In the genomic region with DNA sequence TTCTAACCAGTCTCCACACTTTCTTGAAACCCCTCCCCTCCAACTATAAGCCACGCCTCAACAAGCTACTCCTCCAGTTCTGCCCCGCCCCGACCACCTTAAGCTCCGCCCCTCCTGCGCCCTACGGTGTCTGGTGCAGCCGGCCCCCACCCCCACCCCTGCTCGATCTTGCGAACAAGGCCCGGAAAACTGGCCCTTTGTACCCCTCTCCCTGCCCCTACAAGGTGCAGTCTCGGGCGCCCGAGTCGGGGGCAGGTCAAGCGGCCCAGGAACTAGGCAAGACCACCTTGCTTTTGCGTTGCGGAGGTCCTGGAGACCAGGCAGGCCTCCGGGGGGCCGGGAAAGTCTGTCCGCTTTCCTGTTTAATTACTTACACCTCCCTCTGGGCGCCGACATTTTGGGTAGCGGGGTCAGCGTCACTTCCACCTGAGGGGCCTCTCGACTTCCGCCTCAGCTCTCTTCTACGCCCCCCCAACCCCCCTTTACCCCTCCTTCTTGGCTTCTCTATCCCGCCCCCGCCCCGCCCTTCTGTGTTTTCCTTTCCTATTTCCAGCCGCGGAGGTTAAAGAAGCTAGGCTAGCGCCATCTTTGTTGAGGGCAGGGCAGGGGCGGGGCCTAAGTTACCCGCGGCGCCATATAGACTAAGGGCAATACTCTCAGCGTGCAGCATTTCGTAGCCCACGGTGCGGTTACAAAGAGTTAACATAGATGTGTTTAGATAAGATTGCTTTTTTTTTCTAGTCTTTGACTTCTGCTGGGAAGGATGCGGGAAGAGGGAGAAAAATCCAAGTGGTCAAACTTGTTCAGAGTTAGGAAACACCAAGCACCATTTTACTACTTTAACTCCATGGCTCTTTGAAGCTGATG, we compare ENCODE assay signal across 7 mouse cellular contexts. TPM values are rescaled to one million over a fixed set of nuclear protein-coding genes. Genes with fewer than 3 reads are reported as not detected.
DNase-seq lines count a peak whose midpoint lies in the region; ATAC-seq and TF ChIP-seq lines count a peak whose summit lies in the region.

A gene (plus strand): TSS at position 165 of the 867 bp plus-strand sequence.
A gene (minus strand): TSS at position 447 of the 867 bp plus-strand sequence.

- peak; percentile 98 for DNase-seq in adrenal gland, postnatal 10 days
- peak; percentile 98 for DNase-seq in embryonic facial prominence, embryonic 10.5 days (ENCODE audit: low spot score)
- DNase-seq in gonadal fat pad, adult 2 months (ENCODE audit: low read depth), result no peak
- DNase-seq in left cerebral cortex, postnatal 4 days, result peak; percentile 97

- no peaks in the 10 kb centered on the region for H3K27me3 ChIP-seq in embryonic facial prominence, embryonic 10.5 days (replicated peaks; ENCODE audit: low read depth, poor library complexity, severe bottlenecking)
- H3K27me3 ChIP-seq in intestine, postnatal 0 days (replicated peaks; ENCODE audit: control insufficient read depth, insufficient read depth, low read length), result no peaks in the 10 kb centered on the region
- no peaks in the 10 kb centered on the region for H3K27me3 ChIP-seq in midbrain, embryonic 12.5 days
- H3K27me3 ChIP-seq in small intestine, adult 2 months (ENCODE audit: control insufficient read depth, insufficient read depth, low read length), result no peaks in the 10 kb centered on the region

- WGBS in embryonic facial prominence, embryonic 10.5 days, result under 1% methylated on average over 42 of the region's 42 CpGs
- under 1% methylated on average over 42 of the region's 42 CpGs for WGBS in intestine, postnatal 0 days
- under 1% methylated on average over 38 of the region's 42 CpGs for WGBS in midbrain, embryonic 12.5 days
- under 1% methylated on average over 42 of the region's 42 CpGs for WGBS in small intestine, adult 2 months

- H3K27ac ChIP-seq in embryonic facial prominence, embryonic 10.5 days (replicated peaks), result peak within 1 kb of the TSS; percentile 98
- H3K27ac ChIP-seq in intestine, postnatal 0 days (ENCODE audit: low read depth, low read length), result peak within 1 kb of the TSS; percentile 100
- H3K27ac ChIP-seq in midbrain, embryonic 12.5 days (replicated peaks), result peak within 1 kb of the TSS; percentile 96
- peak within 1 kb of the TSS; percentile 99 for H3K27ac ChIP-seq in small intestine, adult 2 months (ENCODE audit: insufficient read depth, low read depth, low read length)

- ATAC-seq in intestine, postnatal 0 days, result peak; percentile 83
- peak; percentile 82 for ATAC-seq in midbrain, embryonic 12.5 days (ENCODE audit: low FRiP score, low read depth)

- peaks cover 15% of the 10 kb centered on the region for H3K4me1 ChIP-seq in embryonic facial prominence, embryonic 10.5 days
- H3K4me1 ChIP-seq in intestine, postnatal 0 days (replicated peaks; ENCODE audit: control insufficient read depth, insufficient read depth, low read length), result peaks cover 3% of the 10 kb centered on the region; the same call in 1 of the 2 replicates
- peaks cover 10% of the 10 kb centered on the region for H3K4me1 ChIP-seq in midbrain, embryonic 12.5 days
- H3K4me1 ChIP-seq in small intestine, adult 2 months (ENCODE audit: control insufficient read depth, insufficient read depth, insufficient read length, low read length), result peaks cover 3% of the 10 kb centered on the region; the same call in 1 of the 2 replicates

- intact Hi-C loops in left cerebral cortex, postnatal 4 days (cut with DNase I), result loop anchor here (5.0 kb wide), 1 partner anchor 38 kb away; a partner anchor contains a TSS

- H3K4me2 ChIP-seq in intestine, postnatal 0 days (replicated peaks; ENCODE audit: low read depth), result peak within 1 kb of the TSS; percentile 82
- peak within 1 kb of the TSS; percentile 55 for H3K4me2 ChIP-seq in midbrain, embryonic 12.5 days (replicated peaks)

- peak; percentile 51; the same call in 1 of the 2 replicates for TF ChIP-seq POLR2A in small intestine, adult 2 months (IDR thresholded peaks at IDR 0.05; ENCODE audit: low read depth, low read length)

- H3K36me3 ChIP-seq in embryonic facial prominence, embryonic 10.5 days (replicated peaks), result peaks cover 52% of the 10 kb centered on the region
- H3K36me3 ChIP-seq in intestine, postnatal 0 days (ENCODE audit: control insufficient read depth, insufficient read depth), result peaks cover 44% of the 10 kb centered on the region
- H3K36me3 ChIP-seq in midbrain, embryonic 12.5 days, result peaks cover 38% of the 10 kb centered on the region
- peaks cover 37% of the 10 kb centered on the region for H3K36me3 ChIP-seq in small intestine, adult 2 months (ENCODE audit: control insufficient read depth, insufficient read depth, low read length)

- peak within 1 kb of the TSS; percentile 76 for H3K4me3 ChIP-seq in embryonic facial prominence, embryonic 10.5 days
- H3K4me3 ChIP-seq in intestine, postnatal 0 days (ENCODE audit: low read depth, low read length), result peak within 1 kb of the TSS; percentile 60
- H3K4me3 ChIP-seq in midbrain, embryonic 12.5 days, result peak within 1 kb of the TSS; percentile 72
- peak within 1 kb of the TSS; percentile 98 for H3K4me3 ChIP-seq in small intestine, adult 2 months (ENCODE audit: low read depth, low read length)

- H3K9ac ChIP-seq in intestine, postnatal 0 days (ENCODE audit: low read depth, low read length), result peak within 1 kb of the TSS; percentile 83
- peak within 1 kb of the TSS; percentile 88 for H3K9ac ChIP-seq in midbrain, embryonic 12.5 days (replicated peaks)

- peaks cover 7% of the 10 kb centered on the region; the same call in 1 of the 2 replicates for H3K9me3 ChIP-seq in embryonic facial prominence, embryonic 10.5 days
- H3K9me3 ChIP-seq in intestine, postnatal 0 days (ENCODE audit: control insufficient read depth), result no peaks in the 10 kb centered on the region
- no peaks in the 10 kb centered on the region for H3K9me3 ChIP-seq in midbrain, embryonic 12.5 days

- no peak for TF ChIP-seq CTCF in intestine, postnatal 0 days (IDR thresholded peaks at IDR 0.05; ENCODE audit: low read depth)
- no peak for TF ChIP-seq CTCF in small intestine, adult 2 months (IDR thresholded peaks at IDR 0.05; ENCODE audit: extremely low read depth, insufficient read length, insufficient replicate concordance, low read depth, low read length)

RNA-seq across cellular contexts. Expression of the first gene that starts in this region (rescaled TPM):
- 10 to 100 TPM; 12.6 to 13.2 TPM for total RNA-seq in adrenal gland, postnatal 10 days (2021)
- polyA plus RNA-seq in embryonic facial prominence, embryonic 10.5 days (2016; fragmentation: Nextera tagmentation; extraction: Ambion mirVana), result 7.8 and 8.0 TPM in 2 replicates
- polyA plus RNA-seq in gonadal fat pad, adult 2 months (2012; rRNA removed), result 24.1 and 28.6 TPM in 2 replicates
- polyA plus RNA-seq in intestine, postnatal 0 days (2015; fragmentation: Nextera tagmentation; extraction: Ambion mirVana), result 21.9 and 22.6 TPM in 2 replicates
- total RNA-seq in left cerebral cortex, postnatal 4 days (2021), result 1 to 10 TPM; 3.9 to 5.0 TPM
- polyA plus RNA-seq in midbrain, embryonic 12.5 days (2016; fragmentation: Nextera tagmentation; extraction: Ambion mirVana), result 7.5 and 9.3 TPM in 2 replicates
- polyA plus RNA-seq in small intestine, adult 2 months (2012; rRNA removed), result 25.2 and 51.0 TPM in 2 replicates

RNA-seq across cellular contexts. Expression of the second gene that starts in this region (rescaled TPM):
- total RNA-seq in adrenal gland, postnatal 10 days (2021), result 10 to 100 TPM; 24.4 to 27.7 TPM
- polyA plus RNA-seq in embryonic facial prominence, embryonic 10.5 days (2016; fragmentation: Nextera tagmentation; extraction: Ambion mirVana), result 55.6 and 56.5 TPM in 2 replicates
- 25.6 and 26.5 TPM in 2 replicates for polyA plus RNA-seq in gonadal fat pad, adult 2 months (2012; rRNA removed)
- 15.5 and 16.1 TPM in 2 replicates for polyA plus RNA-seq in intestine, postnatal 0 days (2015; fragmentation: Nextera tagmentation; extraction: Ambion mirVana)
- 10 to 100 TPM; 28.0 to 31.4 TPM for total RNA-seq in left cerebral cortex, postnatal 4 days (2021)
- 69.0 and 73.4 TPM in 2 replicates for polyA plus RNA-seq in midbrain, embryonic 12.5 days (2016; fragmentation: Nextera tagmentation; extraction: Ambion mirVana)
- 14.5 and 31.4 TPM in 2 replicates for polyA plus RNA-seq in small intestine, adult 2 months (2012; rRNA removed)
